Mouse (Mus musculus) liver, embryonic 16.5 days (tissue): ENCODE results near the gene Dhh. TPM values are rescaled to one million over a fixed set of nuclear protein-coding genes. Genes with fewer than 3 reads are reported as not detected.
"Not testable (repeated sequence)": the region's sequence is repeated elsewhere in the genome, so short reads cannot be mapped to it uniquely, and the experiment has no call there.

Source experiments
- ATAC-seq: fragments of 200-750 bp; cut with Nextera tagmentation; 2 replicates; pipeline ENCODE4 v1.8.0; 2017; ENCODE audit warnings: low read depth, mild to moderate bottlenecking, moderate number of reproducible peaks, moderate library complexity
- H3K27ac ChIP-seq: fragments of 300-500 bp; sonication (generic); 2 replicates; pipeline ENCODE4 v1.5.1; 2014; ENCODE audit warnings: mild to moderate bottlenecking, low read length
- H3K27me3 ChIP-seq: fragments of 300-500 bp; sonication (generic); 2 replicates; pipeline ENCODE4 v1.6.1; 2014; ENCODE audit warnings: low read depth, low read length, mixed read lengths; ENCODE audit not compliant: control insufficient read depth, insufficient read depth
- H3K36me3 ChIP-seq: fragments of 300-500 bp; sonication (generic); 2 replicates; pipeline ENCODE4 v1.6.1; 2014; ENCODE audit warnings: mild to moderate bottlenecking; ENCODE audit not compliant: control insufficient read depth, insufficient read depth
- H3K4me1 ChIP-seq: fragments of 300-500 bp; sonication (generic); 2 replicates; pipeline ENCODE4 v1.6.1; 2014; ENCODE audit warnings: low read depth, low read length, mixed read lengths; ENCODE audit not compliant: control insufficient read depth
- H3K4me2 ChIP-seq: fragments of 300-500 bp; sonication (generic); 2 replicates; pipeline ENCODE4 v1.6.1; 2014; ENCODE audit warnings: low read depth, low read length, mixed read lengths
- H3K4me3 ChIP-seq: fragments of 300-500 bp; sonication (generic); 2 replicates; pipeline ENCODE4 v1.5.1; 2014; ENCODE audit warnings: low read depth, mild to moderate bottlenecking, low read length
- H3K9ac ChIP-seq: fragments of 300-500 bp; sonication (generic); 2 replicates; pipeline ENCODE4 v1.6.1; 2014; ENCODE audit warnings: low read depth, low read length
- H3K9me3 ChIP-seq: fragments of 300-500 bp; sonication (generic); replicated peaks from 2 replicates; pipeline ENCODE4 v1.6.1; 2016; ENCODE audit warnings: low read length; ENCODE audit not compliant: control insufficient read depth
- WGBS: fragments of 180-500 bp; shearing (Covaris S2); extraction: QIAGEN DNeasy Blood & Tissue Kit; methylation state at CpG from one replicate; pipeline ENCODE4 v1.1.7; 2014; ENCODE audit not compliant: insufficient replicate concordance; 5-methylcytosine and 5-hydroxymethylcytosine counted together
- polyA plus RNA-seq: library from polyadenylated mRNA; unstranded; fragments of >200 nt; fragmentation: Nextera tagmentation; extraction: Ambion mirVana; gene quantifications from 2 replicates; pipeline ENCODE4 v1.2.1, GENCODE M21; 2015

Dhh gene
- polyA plus RNA-seq, 1 experiment from 2014 or later = 0.11 TPM

DNA sequence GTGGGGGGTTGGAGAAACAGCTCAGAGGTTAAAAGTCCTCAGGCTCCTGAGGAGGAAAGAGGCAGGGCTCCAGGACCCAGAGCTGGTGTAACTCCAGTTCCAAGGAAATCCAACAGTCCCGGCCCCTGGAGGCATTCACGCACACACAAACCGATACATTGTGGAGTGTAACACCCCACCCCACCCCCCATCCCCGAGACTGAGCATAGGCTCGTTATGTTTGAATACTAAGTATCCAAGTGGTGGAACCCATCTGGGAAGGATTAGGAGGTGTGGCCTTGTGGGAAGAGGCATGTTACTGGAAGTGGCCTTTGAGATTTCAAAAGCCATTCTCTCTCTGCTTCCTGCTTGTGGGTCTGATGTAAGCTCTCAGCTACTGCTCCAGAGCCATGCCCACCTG, 23.2 kb upstream of the Dhh start:
- 69% methylated on average over 5 of the region's 5 CpGs for WGBS
- no peaks in the 10 kb centered on the region for H3K27me3 ChIP-seq
- no peak for ATAC-seq
- H3K4me2 ChIP-seq = no peak overlapping the region
- peaks cover 13% of the 10 kb centered on the region for H3K4me1 ChIP-seq
- 0 out of 2 replicates have a peak, but pooled peaks cover 2% of the 10 kb centered on the region for H3K9me3 ChIP-seq
- no peak overlapping the region for H3K9ac ChIP-seq
- H3K4me3 ChIP-seq = no peak overlapping the region
- H3K27ac ChIP-seq = no peak overlapping the region
- H3K36me3 ChIP-seq = no peaks in the 10 kb centered on the region

DNA sequence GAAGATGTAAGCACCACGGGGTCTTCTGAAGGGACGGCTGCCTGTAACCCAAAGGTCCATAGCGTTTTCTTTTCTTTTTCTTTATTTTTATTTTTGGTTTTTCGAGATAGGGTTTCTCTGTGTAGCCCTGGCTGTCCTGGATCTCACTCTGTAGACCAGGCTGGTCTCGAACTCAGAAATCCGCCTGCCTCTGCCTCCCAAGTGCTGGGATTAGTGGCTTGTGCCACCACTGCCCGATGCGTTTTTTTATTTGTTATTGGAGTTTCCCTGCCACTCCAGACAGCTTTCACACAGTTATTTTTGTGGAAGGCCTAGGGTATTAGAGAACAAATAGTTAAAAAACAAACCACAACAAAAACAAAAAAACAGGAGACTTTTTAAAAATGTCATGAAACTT, 20.2 kb upstream of the Dhh start:
- not testable (repeated sequence) for H3K9me3 ChIP-seq, ATAC-seq, H3K27me3 ChIP-seq, H3K36me3 ChIP-seq
- Histone ChIP-seq H3K4me1 (peaks cover 13% of the 10 kb centered on the region), H3K4me3 (peak overlapping the region; percentile 83), H3K4me2 (peak overlapping the region; percentile 61), H3K27ac (peak overlapping the region; percentile 20), H3K9ac (peak overlapping the region; percentile 60)
- 24% methylated on average over 8 of the region's 8 CpGs for WGBS

DNA sequence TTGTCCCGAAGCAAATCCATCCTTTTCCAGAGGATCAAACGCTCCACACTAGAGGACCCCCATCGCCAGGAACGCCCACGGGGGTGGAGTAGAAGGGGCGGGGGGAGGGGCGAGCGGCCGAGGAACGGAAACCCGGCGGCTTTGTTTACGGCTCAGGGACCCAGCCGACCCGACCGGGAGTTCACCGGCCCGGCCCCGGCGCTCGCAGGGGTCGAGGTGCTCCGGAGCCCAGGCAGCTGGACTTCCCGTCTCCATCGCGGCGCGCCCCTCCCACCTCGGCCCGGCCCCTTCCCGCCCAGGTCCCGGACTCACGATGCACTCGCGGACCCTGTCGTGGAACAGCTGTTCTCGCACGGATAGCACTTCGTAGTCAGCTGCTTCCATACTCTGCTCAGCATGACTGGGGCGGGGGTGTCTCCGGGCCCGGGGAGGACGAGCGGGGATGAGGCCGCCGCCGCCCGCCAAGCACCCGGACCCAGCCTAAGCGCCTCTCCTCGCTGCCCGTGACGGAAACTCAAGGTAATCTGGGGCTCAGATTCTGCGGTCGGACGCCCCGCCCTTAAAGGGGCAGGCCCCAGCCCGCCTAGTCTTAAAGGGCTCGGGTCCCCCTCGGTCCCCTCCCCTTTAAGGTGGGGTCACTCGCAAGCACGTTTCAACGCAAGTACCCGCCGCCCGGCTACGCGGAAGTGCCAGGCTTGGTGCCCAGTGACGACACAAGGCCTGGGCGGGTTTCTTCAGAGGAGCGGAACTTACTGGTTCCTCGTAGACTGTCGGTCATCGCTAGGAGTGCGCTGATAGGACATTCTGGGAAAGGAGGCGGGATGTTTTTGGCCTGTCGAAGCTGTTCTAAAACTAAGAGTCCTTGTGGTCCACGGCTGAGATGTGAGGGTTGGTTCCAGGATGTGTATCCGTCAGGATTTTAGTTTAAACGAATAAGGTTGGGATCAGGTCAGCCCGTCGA, 19.5 kb upstream of the Dhh start, which contains the start of gene Lmbr1l:
TSS of gene Lmbr1l (minus strand) at position 694 of the 961 bp plus-strand sequence.
- Histone ChIP-seq H3K4me3 (peak within 1 kb of the TSS; percentile 83), H3K27ac (peak within 1 kb of the TSS; percentile 84), H3K9me3 (no peaks in the 10 kb centered on the region), H3K4me2 (peak within 1 kb of the TSS; percentile 82), H3K36me3 (no peaks in the 10 kb centered on the region), H3K4me1 (peaks cover 13% of the 10 kb centered on the region), H3K9ac (peak within 1 kb of the TSS; percentile 78), H3K27me3 (no peaks in the 10 kb centered on the region)
- WGBS = under 1% methylated on average over 80 of the region's 82 CpGs
- peak; percentile 98 for ATAC-seq

DNA sequence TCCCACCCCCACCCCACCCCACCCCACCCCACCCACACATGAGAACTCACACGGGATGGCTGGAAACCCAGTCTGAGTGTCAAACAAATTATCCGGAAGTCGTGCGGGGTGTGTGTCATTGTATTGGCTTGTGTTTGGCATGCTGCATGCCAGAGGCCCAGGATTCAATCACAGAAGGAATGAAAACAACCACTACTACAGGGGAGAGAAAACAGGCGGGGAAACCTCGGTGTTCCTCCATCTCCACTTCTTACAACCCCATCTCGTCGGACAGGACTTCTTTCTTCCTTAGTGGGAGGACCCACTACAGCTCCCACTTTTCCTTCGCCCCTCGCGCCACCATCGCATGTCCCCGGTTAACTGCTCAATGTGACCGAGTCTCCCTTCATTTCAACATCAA, 18.8 kb upstream of the Dhh start:
- H3K9ac ChIP-seq = peak overlapping the region; percentile 78
- peaks cover 13% of the 10 kb centered on the region for H3K4me1 ChIP-seq
- H3K9me3 ChIP-seq = no peaks in the 10 kb centered on the region
- peak overlapping the region; percentile 84 for H3K27ac ChIP-seq
- peak overlapping the region; percentile 83 for H3K4me3 ChIP-seq
- H3K27me3 ChIP-seq = no peaks in the 10 kb centered on the region
- no peak for ATAC-seq
- H3K36me3 ChIP-seq = no peaks in the 10 kb centered on the region
- WGBS = under 1% methylated on average over 14 of the region's 14 CpGs
- H3K4me2 ChIP-seq = peak overlapping the region; percentile 82

DNA sequence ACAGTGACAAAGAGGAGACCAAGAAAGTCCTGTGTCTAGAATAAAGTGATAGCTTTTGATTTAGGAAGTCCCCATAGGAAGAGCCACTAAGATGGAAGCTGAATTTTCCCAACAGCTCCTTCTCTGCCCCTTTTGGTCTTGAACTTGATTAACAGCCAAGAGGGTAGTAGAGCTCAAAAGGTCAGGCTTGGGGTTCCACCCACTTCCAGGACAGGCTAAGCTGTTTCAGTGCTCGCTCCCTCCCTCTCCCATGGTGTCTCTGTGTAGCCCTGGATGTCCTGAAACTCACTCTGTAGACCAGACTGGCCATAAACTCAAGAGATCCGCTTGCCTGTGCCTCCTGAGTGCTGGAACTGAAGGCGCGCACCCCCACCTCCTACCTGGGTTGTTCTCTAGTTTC, 17.7 kb upstream of the Dhh start:
- Histone ChIP-seq H3K9me3 (no peaks in the 10 kb centered on the region), H3K27me3 (no peaks in the 10 kb centered on the region), H3K4me1 (peaks cover 13% of the 10 kb centered on the region), H3K4me3 (no peak overlapping the region), H3K27ac (no peak overlapping the region), H3K36me3 (no peaks in the 10 kb centered on the region), H3K9ac (no peak overlapping the region), H3K4me2 (no peak overlapping the region)
- no peak for ATAC-seq
- WGBS = 90% methylated on average over 4 of the region's 4 CpGs

DNA sequence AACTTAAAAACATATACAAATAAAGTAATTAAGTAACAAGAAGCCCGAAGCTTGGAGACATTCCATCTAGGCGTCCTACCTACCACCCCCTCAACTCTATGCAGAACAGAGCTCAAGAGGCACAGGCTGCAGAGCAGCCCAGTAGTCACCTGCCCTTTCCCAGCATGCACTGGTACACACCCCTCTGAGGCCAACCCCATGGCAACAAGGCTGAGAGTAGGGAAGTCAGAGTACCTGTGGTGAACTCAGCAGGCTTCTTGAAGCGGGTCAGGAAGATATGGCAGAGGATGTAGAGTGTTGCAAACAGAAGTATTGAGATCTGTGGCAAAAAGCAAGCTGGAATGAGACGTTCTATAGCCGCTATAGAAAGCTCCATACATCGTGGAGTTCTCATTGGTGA, 16.6 kb upstream of the Dhh start:
- no peak for ATAC-seq
- no peaks in the 10 kb centered on the region for H3K9me3 ChIP-seq
- no peak overlapping the region for H3K4me2 ChIP-seq
- no peak overlapping the region for H3K27ac ChIP-seq
- no peak overlapping the region for H3K4me3 ChIP-seq
- no peaks in the 10 kb centered on the region for H3K36me3 ChIP-seq
- WGBS = 76% methylated on average over 6 of the region's 6 CpGs
- peaks cover 13% of the 10 kb centered on the region for H3K4me1 ChIP-seq
- H3K27me3 ChIP-seq = no peaks in the 10 kb centered on the region
- H3K9ac ChIP-seq = no peak overlapping the region

DNA sequence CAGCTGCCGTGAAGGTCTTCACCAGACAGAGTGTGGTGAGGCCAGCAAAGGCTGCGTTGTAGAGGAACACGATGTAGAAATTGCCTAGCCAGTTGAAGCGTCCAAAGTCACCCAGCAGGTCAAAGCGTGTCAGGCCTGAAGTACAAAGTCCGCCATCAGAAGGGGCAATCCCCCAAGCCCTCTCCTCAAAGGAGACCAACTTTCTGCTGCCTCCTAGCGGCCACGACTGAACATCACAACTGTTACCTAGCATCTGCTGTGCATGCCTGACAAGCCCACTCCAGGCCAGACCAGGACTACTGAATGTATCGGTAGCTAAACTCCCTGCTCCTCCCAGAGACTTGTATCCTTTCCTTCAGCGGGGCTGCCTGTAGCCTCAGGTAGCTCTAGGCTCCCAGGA, 6.4 kb upstream of the Dhh start:
- ATAC-seq = no peak
- H3K27me3 ChIP-seq = peaks cover 6% of the 10 kb centered on the region
- no peak overlapping the region for H3K4me2 ChIP-seq
- no peaks in the 10 kb centered on the region for H3K4me1 ChIP-seq
- no peak overlapping the region for H3K9ac ChIP-seq
- no peaks in the 10 kb centered on the region for H3K9me3 ChIP-seq
- no peak overlapping the region for H3K27ac ChIP-seq
- H3K36me3 ChIP-seq = peaks cover 4% of the 10 kb centered on the region; the same call in 1 of the 2 replicates
- no peak overlapping the region for H3K4me3 ChIP-seq
- WGBS = 35% methylated on average over 10 of the region's 10 CpGs

DNA sequence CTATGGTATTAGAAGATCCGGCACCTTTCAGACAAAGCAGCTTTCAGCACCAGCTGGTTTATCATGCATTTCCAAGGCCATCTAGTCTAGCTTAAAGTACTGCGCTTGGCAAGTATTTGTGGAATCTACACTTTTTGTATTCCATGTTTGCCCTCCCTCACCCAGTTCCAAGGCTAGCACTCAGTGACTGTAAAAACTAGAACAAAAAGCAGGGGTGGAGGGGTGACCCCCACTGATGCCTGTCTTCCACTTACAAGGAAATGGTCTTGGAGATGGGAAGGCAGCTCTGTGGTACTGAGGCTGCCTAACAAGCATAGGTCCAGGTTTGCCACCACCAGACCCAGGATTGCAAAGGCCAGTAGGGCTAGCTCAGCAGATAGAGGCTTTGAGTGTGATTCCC, 4.3 kb upstream of the Dhh start:
- Histone ChIP-seq H3K27me3 (peaks cover 27% of the 10 kb centered on the region), H3K4me1 (no peaks in the 10 kb centered on the region; the same call in 1 of the 2 replicates), H3K36me3 (no peaks in the 10 kb centered on the region), H3K27ac (no peak overlapping the region), H3K4me3 (no peak overlapping the region), H3K4me2 (no peak overlapping the region), H3K9me3 (no peaks in the 10 kb centered on the region), H3K9ac (no peak overlapping the region)
- 84% methylated on average over 2 of the region's 2 CpGs for WGBS
- no peak for ATAC-seq

DNA sequence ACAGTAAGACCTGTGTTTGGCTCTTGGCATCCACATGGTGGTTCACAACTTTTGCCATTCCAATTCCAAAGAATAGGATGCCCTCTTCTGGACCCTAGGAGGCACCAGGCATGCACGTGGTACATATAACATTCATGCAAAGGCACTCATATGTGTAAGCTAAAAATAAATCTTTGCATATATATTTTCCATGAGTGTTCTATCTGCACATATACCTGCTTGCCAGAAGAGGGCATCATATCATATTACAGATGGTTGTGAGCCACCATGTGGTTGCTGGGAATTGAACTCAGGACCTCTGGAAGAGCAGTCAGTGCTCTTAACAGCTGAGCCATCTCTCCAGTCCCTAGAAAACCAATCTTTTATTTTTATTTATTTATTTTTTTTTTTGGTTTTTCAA, 3.2 kb upstream of the Dhh start:
- 39% methylated on average over 1 of the region's 1 CpGs for WGBS
- Histone ChIP-seq H3K4me3 (no peak overlapping the region), H3K4me2 (no peak overlapping the region), H3K27ac (no peak overlapping the region), H3K4me1 (no peaks in the 10 kb centered on the region; the same call in 1 of the 2 replicates), H3K36me3 (no peaks in the 10 kb centered on the region), H3K27me3 (peaks cover 38% of the 10 kb centered on the region), H3K9me3 (no peaks in the 10 kb centered on the region), H3K9ac (no peak overlapping the region)
- ATAC-seq = no peak
